ENCODE assay signal across 8 mouse cellular contexts in genomic region chr10:61383021-61383714, GRCm38 (mm10). TPM values are rescaled to one million over a fixed set of nuclear protein-coding genes. Genes with fewer than 3 reads are reported as not detected.
DNase-seq lines count a peak whose midpoint lies in the region; ATAC-seq and TF ChIP-seq lines count a peak whose summit lies in the region.

Gene Pald1 (minus strand): TSS chr10:61383530.

- H3K9me3 ChIP-seq in ES-Bruce4 (replicated peaks; ENCODE audit: control insufficient read depth, insufficient read depth, low read length, poor library complexity, severe bottlenecking) = no peaks in the 10 kb centered on the region
- no peaks in the 10 kb centered on the region for H3K9me3 ChIP-seq in heart, embryonic 12.5 days (replicated peaks)
- no peaks in the 10 kb centered on the region for H3K9me3 ChIP-seq in kidney, postnatal 0 days (replicated peaks; ENCODE audit: low read length)
- H3K9me3 ChIP-seq in liver, embryonic 12.5 days (replicated peaks) = no peaks in the 10 kb centered on the region

- no peaks in the 10 kb centered on the region for H3K27me3 ChIP-seq in ES-Bruce4 (ENCODE audit: control insufficient read depth, insufficient read depth, low read length, poor library complexity, severe bottlenecking)
- H3K27me3 ChIP-seq in heart, embryonic 12.5 days (replicated peaks) = no peaks in the 10 kb centered on the region
- no peaks in the 10 kb centered on the region for H3K27me3 ChIP-seq in kidney, postnatal 0 days (ENCODE audit: insufficient read depth, low read length)
- H3K27me3 ChIP-seq in liver, embryonic 12.5 days (replicated peaks) = peaks cover 63% of the 10 kb centered on the region

- peak within 1 kb of the TSS; percentile 76 for H3K4me3 ChIP-seq in ES-Bruce4 (ENCODE audit: low read depth, low read length)
- H3K4me3 ChIP-seq in bone marrow macrophage, adult 2 months (ENCODE audit: insufficient read depth, low read length) = peak within 1 kb of the TSS; percentile 75
- peak within 1 kb of the TSS; percentile 67 for H3K4me3 ChIP-seq in embryonic fibroblast, embryonic 13.5 days (ENCODE audit: insufficient read depth, low read length)
- peak within 1 kb of the TSS; percentile 69 for H3K4me3 ChIP-seq in heart, embryonic 12.5 days
- peak within 1 kb of the TSS; percentile 60 for H3K4me3 ChIP-seq in kidney, postnatal 0 days (replicated peaks; ENCODE audit: low read depth, low read length)
- peak within 1 kb of the TSS; percentile 60 for H3K4me3 ChIP-seq in liver, embryonic 12.5 days

- peak; percentile 88 for DNase-seq in kidney, postnatal 0 days (ENCODE audit: low spot score)
- DNase-seq in natural killer cell, adult 2 months (ENCODE audit: low spot score in 2 of 2) = peak; percentile 7 to 17
- peak; percentile 7 to 21 for DNase-seq in thymus, postnatal 36 days

- WGBS in heart, embryonic 12.5 days = under 1% methylated on average over 59 of the region's 60 CpGs
- WGBS in kidney, postnatal 0 days = under 1% methylated on average over 60 of the region's 60 CpGs
- 0% methylated on average over 60 of the region's 60 CpGs for WGBS in liver, embryonic 12.5 days (ENCODE audit: insufficient replicate concordance)

- H3K9ac ChIP-seq in ES-Bruce4 (ENCODE audit: low read depth, poor library complexity, severe bottlenecking) = peak within 1 kb of the TSS; percentile 72
- peak within 1 kb of the TSS; percentile 85 for H3K9ac ChIP-seq in heart, embryonic 12.5 days
- H3K9ac ChIP-seq in kidney, postnatal 0 days (ENCODE audit: low read depth, low read length) = peak within 1 kb of the TSS; percentile 71
- H3K9ac ChIP-seq in liver, embryonic 12.5 days = peak within 1 kb of the TSS; percentile 64

- H3K27ac ChIP-seq in ES-Bruce4 (ENCODE audit: insufficient read depth, low read length) = peak within 1 kb of the TSS; percentile 68
- H3K27ac ChIP-seq in bone marrow macrophage, adult 2 months (ENCODE audit: insufficient read depth, low read depth, low read length) = peak within 1 kb of the TSS; percentile 67
- H3K27ac ChIP-seq in embryonic fibroblast, embryonic 13.5 days (ENCODE audit: insufficient read depth, low read length) = no peak within 1 kb of the TSS
- peak within 1 kb of the TSS; percentile 91 for H3K27ac ChIP-seq in heart, embryonic 12.5 days (ENCODE audit: poor library complexity, severe bottlenecking)
- H3K27ac ChIP-seq in kidney, postnatal 0 days = peak within 1 kb of the TSS; percentile 76
- H3K27ac ChIP-seq in liver, embryonic 12.5 days = no peak within 1 kb of the TSS

- peak within 1 kb of the TSS; percentile 94 for H3K4me2 ChIP-seq in heart, embryonic 12.5 days
- peak within 1 kb of the TSS; percentile 87 for H3K4me2 ChIP-seq in kidney, postnatal 0 days (ENCODE audit: low read length)
- peak within 1 kb of the TSS; percentile 89 for H3K4me2 ChIP-seq in liver, embryonic 12.5 days

- peak; percentile 67; the same call in 1 of the 2 replicates for TF ChIP-seq EP300 in ES-Bruce4 (IDR thresholded peaks at IDR 0.05; ENCODE audit: insufficient read depth, low read depth, low read length)

- ATAC-seq in heart, embryonic 12.5 days (ENCODE audit: insufficient number of reproducible peaks, low FRiP score) = peak; percentile 85
- ATAC-seq in kidney, postnatal 0 days (replicated peaks; ENCODE audit: low FRiP score, low read depth) = peak; percentile 84
- peak; percentile 71 for ATAC-seq in liver, embryonic 12.5 days

- no peaks in the 10 kb centered on the region for H3K36me3 ChIP-seq in ES-Bruce4 (ENCODE audit: control insufficient read depth, insufficient read depth, low read length, poor library complexity, severe bottlenecking)
- 0 out of 2 replicates have a peak, but pooled peaks cover 1% of the 10 kb centered on the region for H3K36me3 ChIP-seq in heart, embryonic 12.5 days
- H3K36me3 ChIP-seq in kidney, postnatal 0 days (ENCODE audit: insufficient read depth, low read length) = no peaks in the 10 kb centered on the region
- no peaks in the 10 kb centered on the region for H3K36me3 ChIP-seq in liver, embryonic 12.5 days

- no peak for TF ChIP-seq CTCF in ES-Bruce4 (IDR thresholded peaks at IDR 0.05; ENCODE audit: low read depth, low read length)
- TF ChIP-seq CTCF in bone marrow macrophage, adult 2 months (IDR thresholded peaks at IDR 0.05; ENCODE audit: low read depth, low read length) = no peak
- TF ChIP-seq CTCF in embryonic fibroblast, embryonic 13.5 days (IDR thresholded peaks at IDR 0.05; ENCODE audit: borderline replicate concordance, insufficient read depth, low read length) = no peak
- TF ChIP-seq CTCF in kidney, postnatal 0 days (IDR thresholded peaks at IDR 0.05; ENCODE audit: low read depth) = no peak

- peak; percentile 23 for TF ChIP-seq POLR2A in ES-Bruce4 (IDR thresholded peaks at IDR 0.05; ENCODE audit: insufficient read depth, low read length)
- no peak for TF ChIP-seq POLR2A in bone marrow macrophage, adult 2 months (IDR thresholded peaks at IDR 0.05; ENCODE audit: borderline replicate concordance, low read depth, low read length)
- peak; percentile 76 for TF ChIP-seq POLR2A in embryonic fibroblast, embryonic 13.5 days (IDR thresholded peaks at IDR 0.05; ENCODE audit: low read depth, low read length)

- H3K4me1 ChIP-seq in ES-Bruce4 (ENCODE audit: control insufficient read depth, insufficient read depth, low read length) = peaks cover 11% of the 10 kb centered on the region
- H3K4me1 ChIP-seq in bone marrow macrophage, adult 2 months (ENCODE audit: control insufficient read depth, insufficient read depth, low read length) = peaks cover 18% of the 10 kb centered on the region
- no peaks in the 10 kb centered on the region; the same call in 1 of the 2 replicates for H3K4me1 ChIP-seq in embryonic fibroblast, embryonic 13.5 days (ENCODE audit: control insufficient read depth, insufficient read depth, low read length)
- peaks cover 80% of the 10 kb centered on the region for H3K4me1 ChIP-seq in heart, embryonic 12.5 days (replicated peaks)
- peaks cover 20% of the 10 kb centered on the region; the same call in 1 of the 2 replicates for H3K4me1 ChIP-seq in kidney, postnatal 0 days (replicated peaks; ENCODE audit: insufficient read depth, low read length)
- peaks cover 53% of the 10 kb centered on the region for H3K4me1 ChIP-seq in liver, embryonic 12.5 days

RNA-seq across cellular contexts. Expression of gene Pald1, which starts in this region (rescaled TPM):
- 35.8 and 36.0 TPM in 2 replicates for polyA plus RNA-seq in ES-Bruce4 (2011; ENCODE audit: insufficient read depth, insufficient read length, low read depth, missing spikeins)
- 5.3 and 5.7 TPM in 2 replicates for polyA plus RNA-seq in bone marrow macrophage, adult 2 months (2012; ENCODE audit: insufficient read depth, insufficient read length, missing spikeins)
- 3.4 and 5.3 TPM in 2 replicates for polyA plus RNA-seq in embryonic fibroblast, embryonic 13.5 days (2011; ENCODE audit: insufficient read length, low read depth, missing spikeins)
- 33.9 and 37.4 TPM in 2 replicates for polyA plus RNA-seq in heart, embryonic 12.5 days (2016; fragmentation: Nextera tagmentation; extraction: Ambion mirVana)
- polyA plus RNA-seq in kidney, postnatal 0 days (2015; fragmentation: Nextera tagmentation; extraction: Ambion mirVana) = 20.2 and 24.8 TPM in 2 replicates
- 12.1 and 12.4 TPM in 2 replicates for polyA plus RNA-seq in liver, embryonic 12.5 days (2016; fragmentation: Nextera tagmentation; extraction: Ambion mirVana)

Comparison
In these comparisons a context has a peak if more than half of its experiments do, and no peak if none do; other contexts are left out.
1. H3K27ac ChIP-seq: peak in ES-Bruce4 (single experiment), bone marrow macrophage, adult 2 months (single experiment), heart, embryonic 12.5 days (single experiment) and kidney, postnatal 0 days (single experiment); none in embryonic fibroblast, embryonic 13.5 days (single experiment) and liver, embryonic 12.5 days (single experiment).
2. DNase-seq: peak in every context shown above with its lines; median percentile 88 in kidney, postnatal 0 days; 14 in thymus, postnatal 36 days; 12 in natural killer cell, adult 2 months.
3. Peak in every context shown above with its lines, with median percentiles within 50 percentile points of each other: H3K4me3 ChIP-seq, H3K9ac ChIP-seq, ATAC-seq and H3K4me2 ChIP-seq.